Mouse (Mus musculus) adrenal gland, adult (tissue): ENCODE results near the gene Smpdl3a.

Source experiments
- DNase-seq, 2 experiments: peaks; one replicate each; pipeline ENCODE4 v3.0.0; 2022 to 2023; ENCODE audit warnings: low spot score in 1 of 2; ENCODE audit not compliant: inconsistent age in 2 of 2

Smpdl3a gene

DNA sequence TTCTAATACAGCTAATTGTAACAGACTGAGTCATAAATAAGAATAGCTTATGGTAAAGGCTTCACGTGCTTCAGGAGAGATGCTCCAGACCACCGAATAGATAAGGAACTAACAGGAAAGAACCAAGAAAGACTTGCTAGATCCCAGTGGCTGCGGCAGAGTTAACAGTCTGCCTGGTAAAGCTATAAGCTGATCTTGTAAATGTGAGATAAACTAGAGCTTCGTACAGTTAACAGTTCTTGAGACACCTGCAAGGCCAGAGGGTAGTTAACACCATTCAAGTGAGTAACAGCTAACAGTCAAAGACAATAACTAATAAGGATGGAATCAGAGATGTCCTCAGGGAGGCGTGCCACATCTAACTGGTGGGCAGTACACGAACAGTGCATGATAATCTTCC lies 21.7 kb downstream of the Smpdl3a start:
- DNase-seq = no peak

DNA sequence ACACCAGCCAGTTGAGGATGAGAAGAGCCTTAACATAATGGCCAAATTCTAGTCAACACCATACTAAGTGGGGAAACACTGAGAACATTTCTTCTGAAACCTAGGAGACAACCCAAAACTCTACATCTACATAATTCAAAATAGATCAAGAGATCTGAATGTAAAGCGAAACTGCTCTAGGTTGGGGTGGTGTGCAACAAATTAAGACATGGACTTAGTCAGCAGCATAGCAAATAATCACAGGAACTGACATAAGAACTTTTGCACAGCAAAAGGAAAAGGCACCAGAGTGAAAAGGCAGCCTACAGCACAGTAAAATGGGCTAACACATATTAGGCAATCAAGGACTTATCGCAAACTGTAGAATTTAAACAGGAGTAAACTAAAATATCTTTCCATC lies 25.1 kb downstream of the Smpdl3a start:
- no peak for DNase-seq

DNA sequence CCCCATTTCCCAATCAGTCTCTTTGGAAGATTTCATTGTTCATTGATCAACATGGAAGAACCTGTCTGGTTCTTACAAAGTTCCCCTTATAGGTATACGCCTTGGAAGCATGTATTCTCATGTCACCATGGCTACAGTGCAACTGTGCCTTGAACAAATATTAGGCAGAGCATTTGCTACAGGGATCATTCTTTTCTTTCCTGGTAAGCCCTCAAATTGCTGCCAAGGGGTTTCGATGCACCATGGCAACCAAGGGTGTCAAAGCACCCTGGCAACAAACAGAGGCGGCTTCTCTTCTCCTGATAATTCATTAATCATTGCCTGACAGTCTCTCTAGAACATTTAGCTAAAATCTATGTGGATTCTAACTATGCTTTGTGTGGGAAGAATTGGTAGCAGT lies 28.3 kb downstream of the Smpdl3a start:
- DNase-seq = no peak

DNA sequence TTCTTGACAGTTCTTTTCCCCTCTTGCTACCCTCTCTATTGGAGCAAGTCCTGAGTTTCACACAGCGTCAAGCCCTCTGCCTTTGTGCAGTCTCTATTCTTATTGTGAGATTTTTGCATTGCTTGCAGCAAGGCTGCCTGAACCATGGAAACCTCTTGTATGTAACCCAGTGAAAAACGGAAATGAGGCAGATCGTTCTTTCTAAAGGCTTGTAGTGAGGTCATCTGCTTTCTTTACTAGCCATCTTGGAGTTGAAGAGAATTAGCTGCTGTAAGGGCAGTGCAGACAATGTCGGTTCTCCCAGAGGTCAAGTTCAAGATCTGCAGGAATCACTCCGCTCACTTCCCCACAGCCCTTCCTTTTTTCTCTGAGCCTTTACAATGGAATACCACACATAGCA lies 34.5 kb downstream of the Smpdl3a start:
- no peak for DNase-seq

DNA sequence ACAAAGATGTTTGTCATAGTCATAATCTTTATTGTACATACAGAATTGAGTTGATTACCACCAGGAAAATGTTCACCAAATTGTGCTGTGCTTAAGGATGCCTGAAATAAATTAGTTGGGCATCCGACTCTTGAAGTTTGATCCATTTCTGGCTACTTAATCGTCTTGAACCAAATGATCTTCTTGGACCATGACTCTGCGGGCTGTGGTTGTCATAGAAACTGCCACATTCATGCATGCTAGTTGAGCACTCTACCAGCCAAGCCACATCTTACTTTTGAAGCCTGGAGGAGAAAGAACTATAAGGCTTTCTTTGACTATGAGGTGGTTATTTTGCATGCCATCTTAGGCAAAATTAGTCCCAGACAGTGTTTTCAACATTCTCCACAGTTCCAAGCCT lies 35.5 kb downstream of the Smpdl3a start:
- DNase-seq = no peak

DNA sequence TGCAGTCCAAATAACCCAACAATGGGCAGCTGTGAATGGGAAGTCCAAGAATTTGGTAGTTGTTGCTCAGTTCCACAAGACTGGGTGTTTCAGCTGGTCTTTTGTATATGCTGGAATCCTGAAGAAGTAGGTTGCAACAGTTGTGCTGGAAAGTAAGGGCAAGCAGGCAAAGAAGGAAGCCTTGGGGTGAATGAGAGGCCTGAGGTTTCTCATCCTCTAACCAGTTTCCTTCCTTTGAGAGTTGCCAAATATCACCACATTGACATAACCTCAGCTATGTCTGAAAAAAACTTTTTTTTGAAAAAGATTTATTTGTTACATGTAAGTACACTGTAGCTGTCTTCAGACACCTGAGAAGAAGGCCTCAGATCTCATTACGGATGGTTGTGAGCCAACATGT lies 41.0 kb downstream of the Smpdl3a start:
- DNase-seq = no peak

DNA sequence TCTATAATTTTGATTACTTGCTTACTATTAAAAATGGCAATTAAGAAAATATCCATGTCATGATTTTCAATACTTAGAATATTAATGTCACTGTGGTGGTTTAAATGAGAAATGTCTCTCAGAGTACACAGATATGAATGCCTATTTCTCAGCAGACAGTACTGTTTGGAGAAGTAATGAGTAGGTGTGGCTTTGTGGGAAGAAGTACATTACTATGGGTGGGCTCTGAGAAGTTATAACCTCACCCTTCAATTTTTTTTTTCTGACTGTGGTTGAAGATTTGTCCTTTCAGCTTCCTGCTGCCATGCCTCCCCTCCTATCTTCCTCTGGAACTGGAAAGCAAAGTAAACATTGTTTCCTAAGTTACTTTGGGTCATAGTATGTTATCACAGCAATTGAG lies 41.8 kb downstream of the Smpdl3a start:
- no peak for DNase-seq

DNA sequence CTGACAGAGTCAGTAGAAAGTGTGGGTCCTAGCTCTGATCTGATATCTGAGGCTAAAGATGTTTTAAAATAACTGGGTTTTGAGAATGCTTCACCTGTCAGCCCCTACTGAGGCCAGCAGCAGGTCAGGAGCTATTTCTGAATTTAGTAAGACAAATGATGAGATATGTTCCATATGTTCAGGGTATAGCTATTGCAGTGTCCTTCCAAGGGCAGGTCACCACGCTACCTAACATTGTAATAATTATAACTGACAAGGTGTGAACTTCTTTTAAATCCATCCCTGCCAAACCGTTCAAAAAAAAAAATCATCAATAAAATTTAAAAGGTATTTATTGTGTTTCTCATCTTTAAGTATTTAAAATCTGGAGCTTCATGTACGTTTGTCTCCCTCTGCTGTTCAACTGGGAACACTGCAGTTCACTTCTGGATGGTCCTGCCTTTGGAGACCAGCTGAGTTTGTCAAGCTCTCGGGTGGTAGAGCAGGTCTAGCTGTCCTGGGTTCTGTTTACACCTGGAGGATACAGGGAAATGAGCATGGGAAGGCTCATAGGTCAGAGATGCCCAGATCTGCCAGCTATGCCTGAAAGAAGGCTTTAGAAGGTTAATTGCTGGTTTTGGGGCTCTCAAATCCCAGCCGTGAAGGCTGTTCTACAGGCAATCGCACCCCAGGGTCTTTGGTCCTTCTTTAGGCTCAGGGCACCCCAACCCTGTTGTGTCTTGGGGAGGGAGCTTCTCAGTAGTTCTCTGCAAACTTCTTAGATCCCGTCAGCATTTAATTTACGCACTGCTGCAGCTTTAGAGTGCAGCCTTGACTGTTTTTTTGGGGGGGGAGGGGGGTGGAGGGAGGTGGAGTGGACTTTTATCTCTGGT lies 47.7 kb downstream of the Smpdl3a start:
- peak; percentile 34 to 80 for DNase-seq

DNA sequence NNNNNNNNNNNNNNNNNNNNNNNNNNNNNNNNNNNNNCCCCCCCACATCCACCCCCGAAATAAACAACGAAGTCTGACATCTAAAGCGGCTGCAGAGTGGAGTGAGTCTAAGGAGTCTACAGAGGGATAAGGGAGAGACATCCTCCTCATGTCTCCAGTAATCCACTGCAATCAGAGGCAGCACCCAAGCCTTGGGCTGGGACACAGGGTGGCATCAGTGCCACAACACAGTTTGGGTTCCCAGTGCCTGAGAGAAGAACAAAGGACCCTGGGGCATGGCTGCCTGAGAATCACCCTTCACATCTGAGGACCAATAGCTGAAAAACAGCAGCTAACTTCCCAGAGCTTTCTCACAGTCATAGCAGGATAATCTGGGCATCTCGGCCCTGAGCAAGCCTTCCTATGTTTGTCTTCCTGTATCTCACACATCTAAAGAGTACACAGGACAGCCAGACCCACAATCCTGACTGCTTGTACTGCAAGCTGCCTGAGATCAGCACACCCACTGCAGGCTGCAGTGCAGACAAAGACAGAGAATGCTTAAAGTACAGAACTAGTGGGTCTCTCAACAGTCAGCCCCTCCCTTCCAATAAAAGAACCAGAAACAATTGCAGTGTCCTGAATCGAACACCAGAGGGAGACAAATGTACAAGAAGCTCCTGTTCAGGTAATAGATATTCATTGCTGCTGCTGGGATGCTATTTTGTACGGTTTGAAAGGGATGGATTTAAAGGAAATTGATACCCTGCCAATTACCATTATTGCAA lies 54.0 kb downstream of the Smpdl3a start:
- DNase-seq = peak; percentile 7 to 61
